Mouse (Mus musculus) spleen, adult 2 months (tissue): ENCODE results near the gene Jup.

ENCODE experiments used
- CTCF ChIP-seq: fragments of 200-500 bp; IDR thresholded peaks from 2 replicates; pipeline ENCODE4 v1.5.1; 2011; ENCODE audit warnings: mild to moderate bottlenecking, inconsistent platforms; ENCODE audit not compliant: insufficient read depth, insufficient read length, insufficient replicate concordance; ENCODE audit errors: extremely low read depth
- POLR2A ChIP-seq: fragments of 200-500 bp; IDR thresholded peaks from 2 replicates; pipeline ENCODE4 v1.6.1; 2011; ENCODE audit warnings: low read depth, low read length, inconsistent platforms

DNA sequence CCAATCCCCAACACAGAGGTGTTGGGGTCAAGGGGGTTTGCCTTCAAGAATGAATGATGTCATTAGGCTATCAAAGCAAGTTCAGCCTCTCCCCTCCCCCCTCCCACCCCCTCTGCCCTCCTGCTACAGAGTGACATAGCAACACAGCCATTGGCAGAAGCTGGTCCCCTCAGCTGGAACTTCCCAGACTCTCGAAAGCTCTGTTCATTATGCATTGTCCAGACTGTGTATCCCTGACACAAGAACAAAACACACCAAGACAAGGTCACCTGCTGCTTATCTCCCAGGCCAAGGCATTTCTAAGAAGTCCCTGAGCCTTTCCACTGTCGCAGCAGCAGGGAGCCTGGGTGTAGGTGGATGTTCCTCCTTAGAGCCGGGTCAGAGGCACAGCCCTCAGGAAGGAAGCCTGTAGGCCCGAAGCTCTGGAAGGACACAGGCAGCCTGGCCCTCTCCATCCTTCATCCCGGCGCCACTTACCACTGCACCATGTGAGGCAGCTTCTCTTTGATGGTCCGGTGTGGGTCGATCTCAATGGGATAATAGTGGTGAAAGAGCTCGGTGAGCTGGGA lies 38.2 kb upstream of the Jup start:
- TF ChIP-seq CTCF (no peak), POLR2A (no peak)
